8 mouse cellular contexts compared by ENCODE assay signal in genomic region chr15:101077813-101078730, GRCm38 (mm10). TPM values are rescaled to one million over a fixed set of nuclear protein-coding genes. Genes with fewer than 3 reads are reported as not detected.
A peak's percentile ranks its signal among the peaks of the same experiment; 100 is the strongest.
DNase-seq lines count a peak whose midpoint lies in the region; ATAC-seq and TF ChIP-seq lines count a peak whose summit lies in the region.

TSS of gene Fignl2 (minus strand) at chr15:101078567.

- peak within 1 kb of the TSS; percentile 81 for H3K4me3 ChIP-seq in lung, adult 2 months (replicated peaks; ENCODE audit: extremely low read depth, low read depth, low read length)
- peak within 1 kb of the TSS; percentile 98 for H3K4me3 ChIP-seq in embryonic facial prominence, embryonic 11.5 days (ENCODE audit: low read depth, low read length)
- peak within 1 kb of the TSS; percentile 90 for H3K4me3 ChIP-seq in hindbrain, embryonic 11.5 days (ENCODE audit: low read depth, low read length)
- H3K4me3 ChIP-seq in neural tube, embryonic 14.5 days (ENCODE audit: low read depth, low read length): peak within 1 kb of the TSS; percentile 66

- H3K9me3 ChIP-seq in embryonic facial prominence, embryonic 11.5 days (replicated peaks; ENCODE audit: control insufficient read depth, low read length): no peaks in the 10 kb centered on the region
- no peaks in the 10 kb centered on the region for H3K9me3 ChIP-seq in hindbrain, embryonic 11.5 days (ENCODE audit: control insufficient read depth, low read length)
- H3K9me3 ChIP-seq in neural tube, embryonic 14.5 days (ENCODE audit: control insufficient read depth, low read length): no peaks in the 10 kb centered on the region

- H3K9ac ChIP-seq in embryonic facial prominence, embryonic 11.5 days (replicated peaks; ENCODE audit: low read length): peak within 1 kb of the TSS; percentile 93
- H3K9ac ChIP-seq in hindbrain, embryonic 11.5 days (ENCODE audit: low read depth, low read length): peak within 1 kb of the TSS; percentile 90
- H3K9ac ChIP-seq in neural tube, embryonic 14.5 days (replicated peaks; ENCODE audit: low read depth, low read length): peak within 1 kb of the TSS; percentile 90

- peaks cover 10% of the 10 kb centered on the region for H3K4me1 ChIP-seq in lung, adult 2 months (ENCODE audit: control insufficient read depth, insufficient read depth, low read length)
- H3K4me1 ChIP-seq in embryonic facial prominence, embryonic 11.5 days (ENCODE audit: control insufficient read depth, insufficient read depth, low read length): peaks cover 26% of the 10 kb centered on the region
- H3K4me1 ChIP-seq in hindbrain, embryonic 11.5 days (replicated peaks; ENCODE audit: control insufficient read depth, insufficient read depth, low read length): peaks cover 40% of the 10 kb centered on the region
- peaks cover 22% of the 10 kb centered on the region; the same call in 1 of the 2 replicates for H3K4me1 ChIP-seq in neural tube, embryonic 14.5 days (ENCODE audit: control insufficient read depth, insufficient read depth, low read length)

- DNase-seq in lung, adult 2 months: peak; percentile 27
- DNase-seq in lung, postnatal 25 days (ENCODE audit: low spot score): no peak
- peak; percentile 52 for DNase-seq in embryonic facial prominence, embryonic 11.5 days (ENCODE audit: low spot score)
- no peak for DNase-seq in hindbrain, embryonic 11.5 days (ENCODE audit: low spot score)
- peak; percentile 50 for DNase-seq in liver
- no peak for DNase-seq in cerebellum, adult 11 months
- no peak for DNase-seq in spleen, postnatal 10 days (ENCODE audit: low spot score in 2 of 2)

- H3K36me3 ChIP-seq in embryonic facial prominence, embryonic 11.5 days (replicated peaks; ENCODE audit: control insufficient read depth, insufficient read depth, low read depth, low read length): no peaks in the 10 kb centered on the region
- no peaks in the 10 kb centered on the region for H3K36me3 ChIP-seq in hindbrain, embryonic 11.5 days (ENCODE audit: control insufficient read depth, insufficient read depth, low read length)
- no peaks in the 10 kb centered on the region for H3K36me3 ChIP-seq in neural tube, embryonic 14.5 days (ENCODE audit: control insufficient read depth, insufficient read depth, low read length)

- H3K4me2 ChIP-seq in embryonic facial prominence, embryonic 11.5 days (ENCODE audit: low read depth, low read length): peak within 1 kb of the TSS; percentile 81
- peak within 1 kb of the TSS; percentile 83 for H3K4me2 ChIP-seq in hindbrain, embryonic 11.5 days (replicated peaks; ENCODE audit: low read depth, low read length)
- peak within 1 kb of the TSS; percentile 75 for H3K4me2 ChIP-seq in neural tube, embryonic 14.5 days (ENCODE audit: low read depth, low read length)

- no peak for TF ChIP-seq POLR2A in lung, adult 2 months (IDR thresholded peaks at IDR 0.05; ENCODE audit: borderline replicate concordance, extremely low read depth, low read depth, low read length)

- no peak for TF ChIP-seq CTCF in lung, adult 2 months (IDR thresholded peaks at IDR 0.05; ENCODE audit: insufficient read depth, low read length)

- H3K27me3 ChIP-seq in embryonic facial prominence, embryonic 11.5 days (ENCODE audit: control insufficient read depth, insufficient read depth, low read length): no peaks in the 10 kb centered on the region
- no peaks in the 10 kb centered on the region for H3K27me3 ChIP-seq in hindbrain, embryonic 11.5 days (ENCODE audit: control insufficient read depth, insufficient read depth, low read length)
- no peaks in the 10 kb centered on the region for H3K27me3 ChIP-seq in neural tube, embryonic 14.5 days (ENCODE audit: control insufficient read depth, insufficient read depth, low read length)

- peak within 1 kb of the TSS; percentile 94 for H3K27ac ChIP-seq in embryonic facial prominence, embryonic 11.5 days (replicated peaks; ENCODE audit: low read depth, low read length)
- H3K27ac ChIP-seq in hindbrain, embryonic 11.5 days (ENCODE audit: low read depth, low read length): peak within 1 kb of the TSS; percentile 99
- peak within 1 kb of the TSS; percentile 87 for H3K27ac ChIP-seq in neural tube, embryonic 14.5 days (ENCODE audit: low read depth, low read length)

- ATAC-seq in embryonic facial prominence, embryonic 11.5 days (replicated peaks; ENCODE audit: insufficient number of reproducible peaks, low FRiP score, low TSS enrichment, low read depth): peak; percentile 24
- ATAC-seq in hindbrain, embryonic 11.5 days (ENCODE audit: low FRiP score): peak; percentile 34
- ATAC-seq in neural tube, embryonic 14.5 days (ENCODE audit: low read depth): peak; percentile 3; the same call in 1 of the 2 replicates

- 2% methylated on average over 71 of the region's 96 CpGs for WGBS in lung, adult 2 months
- under 1% methylated on average over 54 of the region's 96 CpGs for WGBS in embryonic facial prominence, embryonic 11.5 days
- under 1% methylated on average over 44 of the region's 96 CpGs for WGBS in hindbrain, embryonic 11.5 days
- under 1% methylated on average over 60 of the region's 96 CpGs for WGBS in neural tube, embryonic 14.5 days

RNA-seq across cellular contexts. Expression of gene Fignl2, which starts in this region (rescaled TPM):
- 9.3 and 10.6 TPM in 2 replicates for polyA plus RNA-seq in lung, adult 2 months (2012; rRNA removed)
- polyA plus RNA-seq in embryonic facial prominence, embryonic 11.5 days (2014; fragmentation: Nextera tagmentation; extraction: Ambion mirVana): 0.72 and 0.81 TPM in 2 replicates
- 1.2 and 2.1 TPM in 2 replicates for polyA plus RNA-seq in hindbrain, embryonic 11.5 days (2014; fragmentation: Nextera tagmentation; extraction: Ambion mirVana)
- polyA plus RNA-seq in neural tube, embryonic 14.5 days (2014; fragmentation: Nextera tagmentation; extraction: Ambion mirVana): 0.12 and 0.33 TPM in 2 replicates

Comparison
In these comparisons a context has a peak if more than half of its experiments do, and no peak if none do; other contexts are left out.
1. DNase-seq: peak in lung, adult 2 months (single experiment) and liver (single experiment); none in lung, postnatal 25 days (single experiment), hindbrain, embryonic 11.5 days (single experiment), cerebellum, adult 11 months (single experiment) and spleen, postnatal 10 days (0 of 2).
2. Peak in DNase-seq, ATAC-seq, H3K4me3 ChIP-seq, H3K27ac ChIP-seq, H3K9ac ChIP-seq and H3K4me2 ChIP-seq in embryonic facial prominence, embryonic 11.5 days; RNA of the gene not detected or under 1 TPM.
3. Peak in ATAC-seq, H3K4me3 ChIP-seq, H3K27ac ChIP-seq, H3K9ac ChIP-seq and H3K4me2 ChIP-seq in neural tube, embryonic 14.5 days; RNA of the gene not detected or under 1 TPM.
4. Peak in every context shown above with its lines, with median percentiles within 50 percentile points of each other: H3K4me3 ChIP-seq, ATAC-seq, H3K27ac ChIP-seq, H3K4me2 ChIP-seq and H3K9ac ChIP-seq.